Mouse (Mus musculus) gastrocnemius, postnatal 10 days (tissue): ENCODE results near the gene Olfr299. TPM values are rescaled to one million over a fixed set of nuclear protein-coding genes. Genes with fewer than 3 reads are reported as not detected.

Experiments
- DNase-seq: peaks from one replicate; pipeline ENCODE4 v3.0.0; 2021; ENCODE audit warnings: mixed read lengths
- long read RNA-seq, 2 experiments: library from polyadenylated mRNA; stranded (forward); transcript quantifications; one replicate each; pipeline ENCODE4 v2.0.0; 2021
- total RNA-seq, 2 experiments: library from RNA; stranded (reverse); gene quantifications; 2 replicates each; pipeline ENCODE4 v1.2.3; 2021

Olfr299 gene
- not detected for total RNA-seq
- long read RNA-seq, experiment 1 = 0 reads
- long read RNA-seq, experiment 2 = 0 reads

- no peak for DNase-seq
Observed at GRCm38 (mm10) chr7:86459621-86460020, at the start of gene Olfr299. Gene Olfr299 (plus strand): TSS chr7:86459921.

GRCm38 (mm10) chr7:86492384-86492783, 32.7 kb downstream of the Olfr299 start, which contains the start of gene Olfr298:
Gene Olfr298 (minus strand): TSS chr7:86492484.
- DNase-seq = no peak

Other genes starting within 250 kb of the Olfr299 start
- not detected for gene Vmn2r76, start 213.6 kb upstream of the Olfr299 start, total RNA-seq
- not detected for gene Olfr310, start 182.7 kb upstream of the Olfr299 start, total RNA-seq
- not detected for gene Olfr309, start 146.2 kb upstream of the Olfr299 start, total RNA-seq
- gene Olfr308, start 134.3 kb upstream of the Olfr299 start, total RNA-seq = not detected
- not detected for gene Olfr307, start 122.3 kb upstream of the Olfr299 start, total RNA-seq
- gene Olfr305, start 93.0 kb upstream of the Olfr299 start, total RNA-seq = not detected
- gene Olfr304, start 73.3 kb upstream of the Olfr299 start, total RNA-seq = not detected
- not detected for gene Olfr303, start 62.1 kb upstream of the Olfr299 start, total RNA-seq
- not detected for gene Olfr301, start 56.1 kb upstream of the Olfr299 start, total RNA-seq
- not detected for gene Olfr298, start 32.6 kb downstream of the Olfr299 start, total RNA-seq
- gene Olfr297, start 60.0 kb downstream of the Olfr299 start, total RNA-seq = not detected
- gene Olfr295, start 123.9 kb downstream of the Olfr299 start, total RNA-seq = not detected
- not detected for gene Olfr294, start 156.7 kb downstream of the Olfr299 start, total RNA-seq
- not detected for gene Olfr293, start 189.1 kb downstream of the Olfr299 start, total RNA-seq
- not detected for gene Olfr292, start 228.4 kb downstream of the Olfr299 start, total RNA-seq